Mouse (Mus musculus): Measurements from ENCODE around the gene Fam90a1a. TPM values are rescaled to one million over a fixed set of nuclear protein-coding genes. Genes with fewer than 3 reads are reported as not detected.

The Fam90a1a gene
- polyA plus RNA-seq, 1 experiment = not detected

DNA sequence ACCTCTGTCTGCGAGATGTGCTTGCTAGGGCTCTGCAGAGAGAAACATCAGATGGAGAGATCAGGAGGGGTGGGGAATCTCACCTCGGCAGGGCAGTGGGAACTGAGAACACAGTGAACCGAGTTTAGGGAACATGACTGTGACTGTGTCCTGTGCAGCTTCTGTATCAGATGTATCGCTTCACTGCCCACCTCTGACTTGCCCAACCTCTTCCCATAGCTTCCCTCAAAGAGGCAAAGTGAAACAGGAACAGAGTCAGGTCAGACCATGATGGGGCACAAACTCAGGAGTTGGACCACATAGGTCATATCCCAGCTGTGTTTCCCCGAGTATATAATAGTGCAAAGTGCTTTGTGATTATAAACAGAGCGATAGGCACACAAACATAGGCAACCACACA, 47.9 kb downstream of the Fam90a1a start:
- Histone ChIP-seq H3K4me3 (ENCODE audit: insufficient read depth, low read depth, low read length) (no peak overlapping the region), H3K4me1 (ENCODE audit: control insufficient read depth, insufficient read depth, low read length) (no peaks in the 10 kb centered on the region), H3K27ac (ENCODE audit: insufficient read depth, low read depth, low read length) (no peak overlapping the region)
- TF ChIP-seq POLR2A (IDR thresholded peaks at IDR 0.05; ENCODE audit: insufficient read depth, low read depth, low read length) (no peak), CTCF (IDR thresholded peaks at IDR 0.05; ENCODE audit: insufficient read depth, low read depth, low read length) (no peak)
- WGBS = 79% methylated on average over 6 of the region's 6 CpGs

DNA sequence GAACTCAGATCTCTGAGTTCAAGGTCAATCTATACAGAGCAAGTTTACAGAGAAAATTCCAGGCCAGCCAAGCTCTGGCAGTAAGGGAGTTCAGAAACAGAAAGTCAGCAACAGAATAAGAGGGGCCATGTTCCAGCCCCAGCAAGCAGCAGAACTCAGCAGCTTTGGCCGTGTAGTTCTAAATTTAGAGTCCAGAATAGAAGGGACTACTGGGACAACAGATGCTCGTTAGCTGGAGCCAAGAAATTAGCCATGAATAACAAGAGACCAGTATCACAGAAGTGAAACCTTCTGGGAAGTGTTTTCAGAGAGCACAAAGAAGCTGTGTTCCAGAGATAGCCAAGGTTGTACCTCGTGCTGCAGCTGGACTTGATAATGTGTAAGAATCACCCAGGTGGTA, 50.9 kb downstream of the Fam90a1a start:
- no peak overlapping the region for H3K4me3 ChIP-seq (ENCODE audit: insufficient read depth, low read depth, low read length)
- 25% methylated on average over 3 of the region's 3 CpGs for WGBS
- H3K27ac ChIP-seq (ENCODE audit: insufficient read depth, low read depth, low read length) = no peak overlapping the region
- H3K4me1 ChIP-seq (ENCODE audit: control insufficient read depth, insufficient read depth, low read length) = peaks cover 3% of the 10 kb centered on the region; the same call in 1 of the 2 replicates
- TF ChIP-seq POLR2A (IDR thresholded peaks at IDR 0.05; ENCODE audit: insufficient read depth, low read depth, low read length) (no peak), CTCF (IDR thresholded peaks at IDR 0.05; ENCODE audit: insufficient read depth, low read depth, low read length) (no peak)

DNA sequence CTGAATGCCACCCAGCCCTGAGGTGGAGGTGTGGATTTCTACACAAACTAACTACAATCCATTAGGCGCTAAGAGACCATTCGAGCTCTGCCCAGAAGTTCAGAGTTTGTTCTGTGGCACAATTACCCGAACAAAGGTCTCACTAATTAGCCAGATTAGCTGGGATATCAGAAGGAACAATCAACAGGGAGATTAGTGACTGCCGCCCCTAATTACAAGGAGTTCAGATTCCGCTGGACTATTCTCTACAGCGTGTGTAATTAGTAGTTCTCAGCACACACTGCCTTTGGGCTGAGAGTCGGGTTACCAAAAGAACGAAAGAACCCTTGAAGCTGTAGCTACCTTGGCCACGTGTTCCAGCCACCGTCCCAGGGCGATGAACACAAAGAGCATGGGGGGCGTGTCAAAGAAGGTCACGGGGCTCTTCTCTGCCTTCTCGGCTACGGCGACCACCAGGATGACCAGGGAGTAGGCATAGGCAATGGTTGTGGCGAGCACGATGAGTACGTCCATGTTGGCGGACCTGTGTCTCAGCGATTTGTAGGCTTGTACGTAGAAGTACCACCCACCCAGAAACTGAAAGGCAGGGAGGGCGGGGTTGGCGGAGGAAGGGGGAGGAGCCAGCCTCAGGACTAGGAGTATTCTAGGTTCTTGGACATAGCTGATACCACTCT, 54.7 kb downstream of the Fam90a1a start:
- 30% methylated on average over 24 of the region's 24 CpGs for WGBS
- H3K27ac ChIP-seq (ENCODE audit: insufficient read depth, low read depth, low read length) = no peak overlapping the region
- peaks cover 3% of the 10 kb centered on the region; the same call in 1 of the 2 replicates for H3K4me1 ChIP-seq (ENCODE audit: control insufficient read depth, insufficient read depth, low read length)
- TF ChIP-seq POLR2A (IDR thresholded peaks at IDR 0.05; ENCODE audit: insufficient read depth, low read depth, low read length) (no peak), CTCF (IDR thresholded peaks at IDR 0.05; ENCODE audit: insufficient read depth, low read depth, low read length) (no peak)
- peak overlapping the region; percentile 38 for H3K4me3 ChIP-seq (ENCODE audit: insufficient read depth, low read depth, low read length)

Other genes starting within 250 kb of the Fam90a1a start
- gene Defa24, start 224.2 kb upstream of the Fam90a1a start, polyA plus RNA-seq (2012; ENCODE audit: insufficient read depth, insufficient read length, low replicate concordance, missing spikeins) = not detected in 2 replicates
- gene Defb50, start 135.2 kb upstream of the Fam90a1a start, polyA plus RNA-seq (2012; ENCODE audit: insufficient read depth, insufficient read length, low replicate concordance, missing spikeins) = not detected in 2 replicates
- gene Defb2, start 118.8 kb upstream of the Fam90a1a start, polyA plus RNA-seq (2012; ENCODE audit: insufficient read depth, insufficient read length, low replicate concordance, missing spikeins) = not detected in 2 replicates
- not detected in 2 replicates for gene Defb10, start 99.8 kb upstream of the Fam90a1a start, polyA plus RNA-seq (2012; ENCODE audit: insufficient read depth, insufficient read length, low replicate concordance, missing spikeins)
- gene Defb9, start 73.3 kb upstream of the Fam90a1a start, polyA plus RNA-seq (2012; ENCODE audit: insufficient read depth, insufficient read length, low replicate concordance, missing spikeins) = not detected in 2 replicates
- gene Defb11, start 52.3 kb upstream of the Fam90a1a start, polyA plus RNA-seq (2012; ENCODE audit: insufficient read depth, insufficient read length, low replicate concordance, missing spikeins) = not detected in 2 replicates
- gene Defb15, start 26.0 kb upstream of the Fam90a1a start, polyA plus RNA-seq (2012; ENCODE audit: insufficient read depth, insufficient read length, low replicate concordance, missing spikeins) = not detected in 2 replicates
- not detected in 2 replicates for gene Defb35, start 20.4 kb upstream of the Fam90a1a start, polyA plus RNA-seq (2012; ENCODE audit: insufficient read depth, insufficient read length, low replicate concordance, missing spikeins)
- gene Defb13, start 12.0 kb upstream of the Fam90a1a start, polyA plus RNA-seq (2012; ENCODE audit: insufficient read depth, insufficient read length, low replicate concordance, missing spikeins) = not detected in 2 replicates
- gene Ccdc70, start 11.1 kb downstream of the Fam90a1a start, polyA plus RNA-seq (2012; ENCODE audit: insufficient read depth, insufficient read length, low replicate concordance, missing spikeins) = not detected in 2 replicates
- not detected in 2 replicates for gene Atp7b, start 101.6 kb downstream of the Fam90a1a start, polyA plus RNA-seq (2012; ENCODE audit: insufficient read depth, insufficient read length, low replicate concordance, missing spikeins)
- not detected in 2 replicates for gene Alg11, start 102.0 kb downstream of the Fam90a1a start, polyA plus RNA-seq (2012; ENCODE audit: insufficient read depth, insufficient read length, low replicate concordance, missing spikeins)
- not detected in 2 replicates for gene Nek5, start 166.3 kb downstream of the Fam90a1a start, polyA plus RNA-seq (2012; ENCODE audit: insufficient read depth, insufficient read length, low replicate concordance, missing spikeins)
- gene Nek3, start 207.7 kb downstream of the Fam90a1a start, polyA plus RNA-seq (2012; ENCODE audit: insufficient read depth, insufficient read length, low replicate concordance, missing spikeins) = not detected in 2 replicates
- not detected in 2 replicates for gene Ckap2, start 227.1 kb downstream of the Fam90a1a start, polyA plus RNA-seq (2012; ENCODE audit: insufficient read depth, insufficient read length, low replicate concordance, missing spikeins)
- gene Vps36, start 234.1 kb downstream of the Fam90a1a start, polyA plus RNA-seq (2012; ENCODE audit: insufficient read depth, insufficient read length, low replicate concordance, missing spikeins) = not detected in 2 replicates